Mouse (Mus musculus) testis, adult 2 months (tissue): ENCODE data around the gene Plppr3. TPM values are rescaled to one million over a fixed set of nuclear protein-coding genes. Genes with fewer than 3 reads are reported as not detected.
"Not testable (repeated sequence)": the region's sequence is repeated elsewhere in the genome, so short reads cannot be mapped to it uniquely, and the experiment has no call there.

Source experiments
- H3K27ac ChIP-seq: fragments of 200-500 bp; 2 replicates; pipeline ENCODE4 v1.5.1; 2012; ENCODE audit warnings: low read depth, low read length; ENCODE audit not compliant: control insufficient read depth, insufficient read depth
- H3K27me3 ChIP-seq: fragments of 200-500 bp; 2 replicates; pipeline ENCODE4 v1.6.1; 2012; ENCODE audit warnings: mild to moderate bottlenecking, low read length, moderate library complexity; ENCODE audit not compliant: control insufficient read depth, insufficient read depth
- H3K36me3 ChIP-seq: fragments of 200-500 bp; 2 replicates; pipeline ENCODE4 v1.6.1; 2012; ENCODE audit warnings: mild to moderate bottlenecking, low read length; ENCODE audit not compliant: control insufficient read depth, insufficient read depth
- H3K4me1 ChIP-seq: fragments of 200-500 bp; 2 replicates; pipeline ENCODE4 v1.6.1; 2012; ENCODE audit warnings: low read length; ENCODE audit not compliant: control insufficient read depth, insufficient read depth
- H3K4me3 ChIP-seq: fragments of 200-500 bp; 2 replicates; pipeline ENCODE4 v1.5.1; 2012; ENCODE audit warnings: low read depth, mild to moderate bottlenecking, low read length, moderate library complexity, mixed read lengths; ENCODE audit not compliant: control insufficient read depth
- CTCF ChIP-seq: fragments of 200-500 bp; IDR thresholded peaks from 2 replicates; pipeline ENCODE4 v1.5.1; 2012; ENCODE audit warnings: low read depth, mild to moderate bottlenecking, inconsistent platforms, low read length, moderate library complexity; ENCODE audit not compliant: control insufficient read depth, insufficient read depth, insufficient replicate concordance
- POLR2A ChIP-seq: fragments of 200-500 bp; IDR thresholded peaks from 2 replicates; pipeline ENCODE4 v1.6.1; 2012; ENCODE audit warnings: low read depth, mild to moderate bottlenecking, inconsistent platforms, low read length, moderate library complexity; ENCODE audit not compliant: control insufficient read depth
- polyA plus RNA-seq: library from polyadenylated mRNA; depleted of rRNA; stranded (reverse); fragments of >200 nt; gene quantifications from 2 replicates; pipeline ENCODE4 v1.2.3, GENCODE M21; 2012

Plppr3 gene
- polyA plus RNA-seq, 1 experiment: 2.7 TPM

- H3K4me1 ChIP-seq: peaks cover 11% of the 10 kb centered on the region
- no peaks in the 10 kb centered on the region for H3K27me3 ChIP-seq
- H3K4me3 ChIP-seq: no peak within 1 kb of the TSS
- TF ChIP-seq CTCF (no peak), POLR2A (no peak)
- H3K27ac ChIP-seq: no peak within 1 kb of the TSS
- H3K36me3 ChIP-seq: no peaks in the 10 kb centered on the region
Measured at GRCm38 (mm10) chr10:79886054-79886453, 11.6 kb upstream of the Plppr3 start, which contains the start of gene Elane. TSS of gene Elane (plus strand) at chr10:79886247.

DNA sequence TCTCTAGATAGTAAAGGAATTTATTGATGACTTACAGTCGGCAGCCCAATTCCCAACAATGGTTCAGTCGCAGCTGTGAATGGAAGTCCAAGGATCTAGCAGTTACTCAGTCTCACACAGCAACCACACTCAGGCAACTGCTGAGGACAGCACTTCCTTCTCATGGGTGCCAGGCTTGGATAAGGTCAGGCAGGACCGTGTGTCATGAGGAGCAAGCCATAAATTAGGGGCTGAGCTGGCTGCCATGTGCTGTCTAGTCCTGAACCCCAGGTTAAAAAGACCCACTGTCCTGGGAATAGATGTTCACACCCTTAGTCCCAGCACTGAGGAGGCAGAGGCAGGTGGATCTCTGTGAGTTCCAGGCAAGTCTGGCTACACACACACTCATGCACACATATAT is 10.5 kb upstream of the Plppr3 start:
- not testable (repeated sequence) for H3K4me3 ChIP-seq, H3K27me3 ChIP-seq, H3K36me3 ChIP-seq, H3K27ac ChIP-seq
- peaks cover 15% of the 10 kb centered on the region for H3K4me1 ChIP-seq

DNA sequence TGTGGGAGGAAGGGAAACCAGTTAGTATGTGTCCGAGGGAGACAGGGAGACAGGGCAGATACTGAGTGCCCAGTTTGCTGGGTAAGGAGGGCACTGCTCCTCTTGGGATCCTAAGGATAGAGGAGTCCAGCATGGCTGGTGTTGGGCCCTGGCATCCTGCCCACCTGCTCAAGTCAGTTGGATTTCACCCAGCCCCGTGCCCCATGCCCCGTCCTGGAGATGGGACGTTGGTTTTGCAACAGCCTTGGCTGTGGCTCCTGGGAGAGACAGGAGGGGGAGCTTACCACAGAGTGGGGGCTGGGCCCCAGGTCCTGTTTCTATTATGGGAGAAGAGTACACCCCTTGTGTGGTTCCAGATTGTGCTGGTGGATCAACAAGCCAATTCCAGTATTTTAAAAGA is 10.0 kb upstream of the Plppr3 start:
- H3K27me3 ChIP-seq: no peaks in the 10 kb centered on the region
- H3K36me3 ChIP-seq: no peaks in the 10 kb centered on the region
- no peak overlapping the region for H3K27ac ChIP-seq
- H3K4me3 ChIP-seq: no peak overlapping the region
- TF ChIP-seq CTCF: no peak
- no peak for TF ChIP-seq POLR2A
- H3K4me1 ChIP-seq: peaks cover 15% of the 10 kb centered on the region

GRCm38 (mm10) chr10:79883297-79884084 is 9.1 kb upstream of the Plppr3 start:
- no peaks in the 10 kb centered on the region for H3K27me3 ChIP-seq
- no peak overlapping the region for H3K27ac ChIP-seq
- TF ChIP-seq CTCF (peak; percentile 83; the same call in 1 of the 2 replicates), POLR2A (no peak)
- no peaks in the 10 kb centered on the region for H3K36me3 ChIP-seq
- H3K4me1 ChIP-seq: peaks cover 15% of the 10 kb centered on the region
- H3K4me3 ChIP-seq: no peak overlapping the region

DNA sequence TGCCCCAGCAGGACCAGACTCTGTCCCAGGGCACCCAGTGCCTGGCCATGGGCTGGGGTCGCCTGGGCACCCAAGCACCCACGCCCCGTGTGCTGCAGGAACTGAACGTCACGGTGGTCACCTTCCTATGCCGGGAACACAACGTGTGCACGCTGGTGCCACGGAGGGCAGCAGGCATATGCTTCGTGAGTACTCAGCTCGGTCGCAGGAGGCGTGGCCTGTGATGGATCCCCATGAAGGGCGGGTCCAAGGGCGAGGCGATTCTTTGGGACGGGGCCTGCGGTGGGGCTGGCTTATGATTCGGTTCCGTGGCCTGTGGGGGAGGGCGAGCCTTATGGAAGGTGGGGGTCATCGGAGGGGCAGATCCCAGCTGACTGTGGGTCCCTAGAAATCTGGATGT is 7.5 kb upstream of the Plppr3 start:
- Histone ChIP-seq H3K4me3 (no peak overlapping the region), H3K36me3 (no peaks in the 10 kb centered on the region), H3K27me3 (no peaks in the 10 kb centered on the region), H3K27ac (no peak overlapping the region), H3K4me1 (peaks cover 15% of the 10 kb centered on the region)
- TF ChIP-seq POLR2A (no peak), CTCF (no peak)

- no peaks in the 10 kb centered on the region for H3K27me3 ChIP-seq
- no peaks in the 10 kb centered on the region for H3K36me3 ChIP-seq
- no peak overlapping the region for H3K27ac ChIP-seq
- peaks cover 15% of the 10 kb centered on the region for H3K4me1 ChIP-seq
- TF ChIP-seq CTCF (no peak), POLR2A (no peak)
- H3K4me3 ChIP-seq: no peak overlapping the region
Measured at GRCm38 (mm10) chr10:79880721-79881120, 6.3 kb upstream of the Plppr3 start.

DNA sequence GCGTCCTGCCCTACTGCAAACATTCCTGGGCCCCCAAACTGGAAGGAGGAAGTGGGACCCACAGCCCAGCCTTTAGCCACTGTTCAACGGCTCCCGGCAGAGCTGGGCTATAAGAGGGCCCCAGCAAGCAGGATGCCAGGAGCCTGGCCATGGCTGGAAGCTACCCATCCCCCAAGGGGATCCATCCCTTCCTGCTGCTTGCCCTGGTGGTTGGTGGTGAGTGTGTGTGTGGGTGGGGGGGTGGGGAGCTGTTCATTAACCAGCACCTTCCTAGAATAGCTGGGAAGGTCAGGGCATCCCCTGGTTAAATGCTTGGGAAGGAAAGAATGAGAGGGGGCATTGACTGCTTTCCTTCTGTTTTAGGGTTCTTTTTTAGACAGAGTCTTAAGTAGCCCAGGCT is 5.1 kb upstream of the Plppr3 start:
- peaks cover 17% of the 10 kb centered on the region for H3K4me1 ChIP-seq
- no peak overlapping the region for H3K27ac ChIP-seq

More for the DNA sequence above, 5.1 kb upstream of the Plppr3 start:
- no peaks in the 10 kb centered on the region for H3K27me3 ChIP-seq
- no peaks in the 10 kb centered on the region for H3K36me3 ChIP-seq
- no peak overlapping the region for H3K4me3 ChIP-seq
- TF ChIP-seq POLR2A (no peak), CTCF (no peak)
